16 mouse cellular contexts compared by ENCODE assay signal in genomic region chr3:34657701-34658090, GRCm38 (mm10). TPM values are rescaled to one million over a fixed set of nuclear protein-coding genes. Genes with fewer than 3 reads are reported as not detected.
A peak's percentile ranks its signal among the peaks of the same experiment; 100 is the strongest.
DNase-seq lines count a peak whose midpoint lies in the region; ATAC-seq and TF ChIP-seq lines count a peak whose summit lies in the region.
"Had no signal": no experiment of that assay in that cellular context is flagged by ENCODE, and none has a peak within 500 bp of the region (broad histone marks: within the 10 kb centered on the region; RNA-seq: fewer than 3 reads in every experiment).

No protein-coding gene starts in this region.

- intact Hi-C loops in heart, postnatal 25 days (cut with DNase I) = no loop called here

- H3K36me3 ChIP-seq in E14TG2a.4 (ENCODE audit: insufficient read depth, low read length) = peaks cover 68% of the 10 kb centered on the region
- no peaks in the 10 kb centered on the region for H3K36me3 ChIP-seq in forebrain, embryonic 11.5 days (ENCODE audit: control insufficient read depth, insufficient read depth, low read length)
- no peaks in the 10 kb centered on the region for H3K36me3 ChIP-seq in hindbrain, embryonic 15.5 days
- H3K36me3 ChIP-seq in neural tube, embryonic 11.5 days (ENCODE audit: control insufficient read depth, insufficient read depth, low read length) = no peaks in the 10 kb centered on the region
- H3K36me3 ChIP-seq: heart, embryonic 15.5 days had no signal

- H3K27me3 ChIP-seq in E14TG2a.4 (ENCODE audit: insufficient read depth, low read length) = peaks cover 18% of the 10 kb centered on the region
- 0 out of 2 replicates have a peak, but pooled peaks cover 2% of the 10 kb centered on the region for H3K27me3 ChIP-seq in forebrain, embryonic 11.5 days (ENCODE audit: control insufficient read depth, insufficient read depth, low read length)
- H3K27me3 ChIP-seq in hindbrain, embryonic 15.5 days = peaks cover 37% of the 10 kb centered on the region
- H3K27me3 ChIP-seq in neural tube, embryonic 11.5 days (ENCODE audit: control insufficient read depth, insufficient read depth, low read length) = peaks cover 36% of the 10 kb centered on the region

- no peak for TF ChIP-seq CTCF in E14TG2a.4 (conservative IDR thresholded peaks at IDR 0.05; ENCODE audit: low read length)

- 47% methylated on average over 2 of the region's 2 CpGs for WGBS in forebrain, embryonic 11.5 days
- 29% methylated on average over 2 of the region's 2 CpGs for WGBS in hindbrain, embryonic 15.5 days
- 22% methylated on average over 2 of the region's 2 CpGs for WGBS in neural tube, embryonic 11.5 days

- peak overlapping the region; percentile 98 for H3K27ac ChIP-seq in forebrain, embryonic 11.5 days (ENCODE audit: low read depth, low read length)
- peak overlapping the region; percentile 87 for H3K27ac ChIP-seq in hindbrain, embryonic 15.5 days (replicated peaks)
- peak overlapping the region; percentile 58 for H3K27ac ChIP-seq in neural tube, embryonic 11.5 days (ENCODE audit: low read depth, low read length)
- H3K27ac ChIP-seq: heart, embryonic 15.5 days had no signal

- H3K9ac ChIP-seq in forebrain, embryonic 11.5 days (ENCODE audit: low read length) = peak overlapping the region; percentile 88
- H3K9ac ChIP-seq in hindbrain, embryonic 15.5 days = peak overlapping the region; percentile 25
- H3K9ac ChIP-seq in neural tube, embryonic 11.5 days (ENCODE audit: low read length) = peak overlapping the region; percentile 70
- H3K9ac ChIP-seq: heart, embryonic 15.5 days; liver, postnatal 0 days had no signal

- peak overlapping the region; percentile 81 for H3K4me2 ChIP-seq in forebrain, embryonic 11.5 days (ENCODE audit: low read depth, low read length, severe bottlenecking)
- H3K4me2 ChIP-seq in hindbrain, embryonic 15.5 days = peak overlapping the region; percentile 42
- H3K4me2 ChIP-seq in neural tube, embryonic 11.5 days (ENCODE audit: low read depth) = peak overlapping the region; percentile 63
- H3K4me2 ChIP-seq: heart, embryonic 15.5 days had no signal

- no peak for DNase-seq in forebrain, embryonic 11.5 days (ENCODE audit: low spot score)
- DNase-seq in neural tube, embryonic 11.5 days (ENCODE audit: low spot score) = no peak
- DNase-seq in spleen, postnatal 10 days (ENCODE audit: low spot score in 2 of 2) = no peak
- no peak for DNase-seq in gastrocnemius, adult 18-20 months (ENCODE audit: low spot score)
- no peak for DNase-seq in heart, postnatal 25 days (ENCODE audit: low spot score)
- DNase-seq in cerebellum, adult 18-20 months = no peak
- DNase-seq: cerebellum, postnatal 36 days; kidney, adult 2 months; left cerebral cortex, postnatal 4 days; liver, postnatal 0 days had no signal

- H3K4me3 ChIP-seq in E14TG2a.4 (replicated peaks; ENCODE audit: low read length) = peak overlapping the region; percentile 98
- H3K4me3 ChIP-seq in forebrain, embryonic 11.5 days (ENCODE audit: low read depth, low read length) = peak overlapping the region; percentile 71
- peak overlapping the region; percentile 39 for H3K4me3 ChIP-seq in hindbrain, embryonic 15.5 days
- peak overlapping the region; percentile 84 for H3K4me3 ChIP-seq in neural tube, embryonic 11.5 days (ENCODE audit: low read depth, low read length)
- H3K4me3 ChIP-seq: erythroblast, embryonic 14.5 days; heart, embryonic 15.5 days; megakaryocyte, embryonic 14.5 days had no signal

- peaks cover 82% of the 10 kb centered on the region for H3K4me1 ChIP-seq in E14TG2a.4 (replicated peaks; ENCODE audit: low read depth, low read length)
- peaks cover 44% of the 10 kb centered on the region for H3K4me1 ChIP-seq in forebrain, embryonic 11.5 days (replicated peaks; ENCODE audit: control insufficient read depth, insufficient read depth, low read length)
- H3K4me1 ChIP-seq in hindbrain, embryonic 15.5 days (replicated peaks) = 0 out of 2 replicates have a peak, but pooled peaks cover 4% of the 10 kb centered on the region
- H3K4me1 ChIP-seq in neural tube, embryonic 11.5 days (ENCODE audit: control insufficient read depth, insufficient read depth, low read length) = peaks cover 28% of the 10 kb centered on the region
- H3K4me1 ChIP-seq: heart, embryonic 15.5 days had no signal

- no peaks in the 10 kb centered on the region for H3K9me3 ChIP-seq in E14TG2a.4 (ENCODE audit: low read length)
- H3K9me3 ChIP-seq in forebrain, embryonic 11.5 days (ENCODE audit: control insufficient read depth, low read length) = no peaks in the 10 kb centered on the region
- no peaks in the 10 kb centered on the region for H3K9me3 ChIP-seq in hindbrain, embryonic 15.5 days
- no peaks in the 10 kb centered on the region for H3K9me3 ChIP-seq in neural tube, embryonic 11.5 days (ENCODE audit: control insufficient read depth, low read length)
- H3K9me3 ChIP-seq: heart, embryonic 15.5 days had no signal

- ATAC-seq in forebrain, embryonic 11.5 days (replicated peaks; ENCODE audit: low FRiP score) = no peak
- ATAC-seq in hindbrain, embryonic 15.5 days (ENCODE audit: low FRiP score, low read depth) = no peak
- ATAC-seq in neural tube, embryonic 11.5 days (ENCODE audit: insufficient read depth, low FRiP score, low TSS enrichment) = no peak
- ATAC-seq: liver, postnatal 0 days had no signal

RNA-seq across cellular contexts. Expression of gene Sox2, which starts 7.5 kb away (rescaled TPM):
- polyA plus RNA-seq in forebrain, embryonic 11.5 days (2014; fragmentation: Nextera tagmentation; extraction: Ambion mirVana) = 57.7 and 67.3 TPM in 2 replicates
- 18.3 and 19.2 TPM in 2 replicates for polyA plus RNA-seq in hindbrain, embryonic 15.5 days (2015; fragmentation: Nextera tagmentation; extraction: Ambion mirVana)
- 32.5 and 36.8 TPM in 2 replicates for polyA plus RNA-seq in neural tube, embryonic 11.5 days (2014; fragmentation: Nextera tagmentation; extraction: Ambion mirVana)
- total RNA-seq in gastrocnemius, adult 18-20 months (2021) = not detected
- total RNA-seq in heart, postnatal 25 days (2021) = not detected
- polyA plus RNA-seq: erythroblast, embryonic 14.5 days; liver, postnatal 0 days; small intestine, adult 2 months had no signal

Comparison
In these comparisons a context has a peak if more than half of its experiments do, and no peak if none do; other contexts are left out.
1. H3K4me3 ChIP-seq: peak in every context shown above with its lines; median percentile 98 in E14TG2a.4; 84 in neural tube, embryonic 11.5 days; 71 in forebrain, embryonic 11.5 days; 39 in hindbrain, embryonic 15.5 days.
2. H3K9ac ChIP-seq: peak in every context shown above with its lines; median percentile 88 in forebrain, embryonic 11.5 days; 70 in neural tube, embryonic 11.5 days; 25 in hindbrain, embryonic 15.5 days.